In the genomic region with DNA sequence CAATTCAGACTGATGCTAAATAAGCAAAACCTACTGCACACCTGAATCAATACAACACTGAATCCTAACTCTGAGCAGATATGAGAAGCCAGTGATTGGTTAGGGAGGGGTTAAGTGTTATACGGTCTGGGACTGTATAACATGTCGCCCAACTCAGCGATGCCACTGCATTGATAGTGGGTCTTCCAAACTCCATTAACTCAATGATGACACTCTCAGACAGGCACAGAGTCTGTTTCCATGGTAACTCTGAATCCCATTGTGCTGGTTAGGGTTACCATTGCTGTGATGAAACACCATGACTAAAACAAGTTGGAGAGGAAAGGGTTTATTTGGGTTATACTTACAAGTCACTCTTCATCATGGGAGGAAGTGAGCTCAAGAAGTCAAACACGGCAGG, we compare ENCODE assay signal across 16 mouse cellular contexts.
"Had no signal": no experiment of that assay in that cellular context is flagged by ENCODE, and none has a peak within 500 bp of the region (broad histone marks: within the 10 kb centered on the region; RNA-seq: fewer than 3 reads in every experiment).

No protein-coding gene starts in this region.

- H3K27me3 ChIP-seq: neural tube, embryonic 15.5 days; stomach, embryonic 15.5 days had no signal

- DNase-seq: retina, postnatal 1 day; right cerebral cortex, adult 18-20 months; right cerebral cortex, postnatal 14 days; right cerebral cortex, postnatal 25 days; right cerebral cortex, postnatal 4 days; spleen, adult 18-20 months; thymus, adult 18-20 months; thymus, adult 2 months; thymus, postnatal 14 days; thymus, postnatal 25 days; thymus, postnatal 36 days; thymus, postnatal 4 days had no signal

- H3K4me1 ChIP-seq: stomach, embryonic 15.5 days had no signal

- H3K27ac ChIP-seq: neural tube, embryonic 13.5 days; neural tube, embryonic 15.5 days; stomach, embryonic 15.5 days; stomach, postnatal 0 days had no signal

- H3K4me3 ChIP-seq: neural tube, embryonic 13.5 days; neural tube, embryonic 15.5 days; stomach, embryonic 15.5 days had no signal

- H3K4me2 ChIP-seq: neural tube, embryonic 13.5 days; neural tube, embryonic 15.5 days; stomach, embryonic 15.5 days had no signal

- H3K36me3 ChIP-seq: neural tube, embryonic 13.5 days; neural tube, embryonic 15.5 days; stomach, embryonic 15.5 days had no signal

- H3K9me3 ChIP-seq: neural tube, embryonic 13.5 days; neural tube, embryonic 15.5 days; stomach, embryonic 15.5 days had no signal

- H3K9ac ChIP-seq: neural tube, embryonic 13.5 days; neural tube, embryonic 15.5 days; stomach, embryonic 15.5 days had no signal
